Mouse (Mus musculus) hindlimb bud, embryonic 11.5 days (tissue): ENCODE results near the gene Sprr2k.
"Not testable (repeated sequence)": the region's sequence is repeated elsewhere in the genome, so short reads cannot be mapped to it uniquely, and the experiment has no call there.

ENCODE experiments used
- DNase-seq: peaks from one replicate; pipeline ENCODE4 v3.0.0-alpha.2; 2012; ENCODE audit warnings: low read depth, low spot score; ENCODE audit errors: extremely low spot score

The Sprr2k gene

GRCm38 (mm10) chr3:92432282-92432681, at the start of gene Sprr2k:
TSS of gene Sprr2k (plus strand) at chr3:92432582.
- DNase-seq: no peak

- no peak for DNase-seq
These were observed 47.0 kb upstream of the Sprr2k start, which contains the start of gene Sprr2h for GRCm38 (mm10) chr3:92385385-92385784. TSS of gene Sprr2h (plus strand) at chr3:92385685.

GRCm38 (mm10) chr3:92394301-92394700, 38.1 kb upstream of the Sprr2k start:
- no peak for DNase-seq

GRCm38 (mm10) chr3:92407691-92408090, 24.7 kb upstream of the Sprr2k start, which contains the start of gene Sprr2i:
TSS of gene Sprr2i (plus strand) at chr3:92407991.
- DNase-seq: no peak

GRCm38 (mm10) chr3:92417782-92418181, 14.6 kb upstream of the Sprr2k start, which contains the start of gene Sprr2j-ps:
TSS of gene Sprr2j-ps (plus strand) at chr3:92418082.
- DNase-seq: no peak

- no peak for DNase-seq
These were observed 3.1 kb upstream of the Sprr2k start, which contains the start of gene Gm9774 for GRCm38 (mm10) chr3:92429323-92429722. TSS of gene Gm9774 (minus strand) at chr3:92429423.

- DNase-seq: no peak
These were observed 6.3 kb downstream of the Sprr2k start, which contains the start of gene Sprr1b for GRCm38 (mm10) chr3:92438689-92439088. TSS of gene Sprr1b (minus strand) at chr3:92438789.

GRCm38 (mm10) chr3:92440177-92440576, 7.8 kb downstream of the Sprr2k start:
- DNase-seq: no peak

- DNase-seq: no peak
These were observed 22.8 kb downstream of the Sprr2k start for GRCm38 (mm10) chr3:92455151-92455550.

GRCm38 (mm10) chr3:92458620-92459019, 26.2 kb downstream of the Sprr2k start, which contains the start of gene Sprr3:
TSS of gene Sprr3 (minus strand) at chr3:92458720.
- DNase-seq: no peak

GRCm38 (mm10) chr3:92466576-92466975, 34.2 kb downstream of the Sprr2k start:
- DNase-seq: no peak

GRCm38 (mm10) chr3:92467424-92467823, 35.0 kb downstream of the Sprr2k start:
- DNase-seq: no peak

GRCm38 (mm10) chr3:92470111-92470510, 37.7 kb downstream of the Sprr2k start:
- DNase-seq: no peak

GRCm38 (mm10) chr3:92481249-92481648, 48.9 kb downstream of the Sprr2k start:
- not testable (repeated sequence) for DNase-seq
